Mouse (Mus musculus) megakaryocyte progenitor cell, adult 5-6 weeks (primary cell): ENCODE data around the gene Spred3. TPM values are rescaled to one million over a fixed set of nuclear protein-coding genes. Genes with fewer than 3 reads are reported as not detected.
"Not testable (repeated sequence)": the region's sequence is repeated elsewhere in the genome, so short reads cannot be mapped to it uniquely, and the experiment has no call there.

Source experiments
- ATAC-seq: replicated peaks from 2 replicates; pipeline ENCODE4 v1.8.0; 2016; ENCODE audit warnings: mild to moderate bottlenecking, moderate TSS enrichment, inconsistent platforms; ENCODE audit not compliant: poor library complexity
- total RNA-seq, 2 experiments: library from RNA; stranded (forward) in 1 of 2; stranded (reverse) in 1 of 2; fragments of 157-497, 149-512 nt in 1 of 2; fragments of 200-1000 nt in 1 of 2; gene quantifications; 2 replicates each; pipeline versions ENCODE4 v1.2.3 to v1.2.4; 2015 to 2017

Gene Spred3
- total RNA-seq, 2 experiments from 2014 or later = 2.3 to 2.4 TPM

GRCm38 (mm10) chr7:29169231-29170065 is 763 bp downstream of the Spred3 start:
- ATAC-seq = peak; percentile 53

- ATAC-seq = no peak
Observed at GRCm38 (mm10) chr7:29168791-29169230, 1.4 kb downstream of the Spred3 start.

GRCm38 (mm10) chr7:29168121-29168695 is 2.0 kb downstream of the Spred3 start:
- ATAC-seq = no peak

GRCm38 (mm10) chr7:29167656-29168055 is 2.6 kb downstream of the Spred3 start:
- ATAC-seq = no peak

GRCm38 (mm10) chr7:29162750-29163525 is 7.3 kb downstream of the Spred3 start:
- peak; percentile 98 for ATAC-seq

- no peak for ATAC-seq
Observed at GRCm38 (mm10) chr7:29162294-29162693, 7.9 kb downstream of the Spred3 start.

- ATAC-seq = no peak
Observed at GRCm38 (mm10) chr7:29158264-29158663, 11.9 kb downstream of the Spred3 start.

GRCm38 (mm10) chr7:29155838-29156782 is 14.1 kb downstream of the Spred3 start, which contains the start of gene Fam98c:
Gene Fam98c (minus strand): TSS chr7:29156234.
- ATAC-seq = peak; percentile 96

- peak; percentile 81 for ATAC-seq
Observed at GRCm38 (mm10) chr7:29155196-29155837, 14.9 kb downstream of the Spred3 start.

- ATAC-seq = no peak
Observed at GRCm38 (mm10) chr7:29154018-29154720, 16.0 kb downstream of the Spred3 start.

GRCm38 (mm10) chr7:29151486-29151885 is 18.7 kb downstream of the Spred3 start:
- no peak for ATAC-seq

- ATAC-seq = no peak
Observed at GRCm38 (mm10) chr7:29148771-29149170, 21.4 kb downstream of the Spred3 start.

- ATAC-seq = no peak
Observed at GRCm38 (mm10) chr7:29146625-29147367, 23.4 kb downstream of the Spred3 start.

GRCm38 (mm10) chr7:29144006-29144405 is 26.2 kb downstream of the Spred3 start:
- peak; percentile 82 for ATAC-seq

GRCm38 (mm10) chr7:29141416-29141815 is 28.8 kb downstream of the Spred3 start:
- ATAC-seq = no peak

- not testable (repeated sequence) for ATAC-seq
Observed at GRCm38 (mm10) chr7:29139237-29139636, 31.0 kb downstream of the Spred3 start.

GRCm38 (mm10) chr7:29137429-29137828 is 32.8 kb downstream of the Spred3 start:
- ATAC-seq = no peak

GRCm38 (mm10) chr7:29134693-29135386 is 35.4 kb downstream of the Spred3 start, which contains the start of gene Rasgrp4:
Gene Rasgrp4 (plus strand): TSS chr7:29134851.
- ATAC-seq = peak; percentile 99
